ENCODE assay signal across 8 mouse cellular contexts in genomic region chr13:59251252-59252006, GRCm38 (mm10).
DNase-seq lines count a peak whose midpoint lies in the region; ATAC-seq lines count a peak whose summit lies in the region.
"Had no signal": no experiment of that assay in that cellular context is flagged by ENCODE, and none has a peak within 500 bp of the region (broad histone marks: within the 10 kb centered on the region; RNA-seq: fewer than 3 reads in every experiment).

No protein-coding gene starts in this region.

- H3K36me3 ChIP-seq in hindbrain, embryonic 13.5 days, result no peaks in the 10 kb centered on the region
- no peaks in the 10 kb centered on the region for H3K36me3 ChIP-seq in kidney, embryonic 16.5 days (ENCODE audit: insufficient read depth, low read length)
- H3K36me3 ChIP-seq: lung, embryonic 15.5 days had no signal

- 55% methylated on average over 12 of the region's 12 CpGs for WGBS in hindbrain, embryonic 13.5 days
- 59% methylated on average over 12 of the region's 12 CpGs for whole genome bisulfite sequencing in kidney, embryonic 16.5 days

- H3K27me3 ChIP-seq in hindbrain, embryonic 13.5 days, result no peaks in the 10 kb centered on the region
- H3K27me3 ChIP-seq in kidney, embryonic 16.5 days (ENCODE audit: insufficient read depth, low read length), result no peaks in the 10 kb centered on the region
- H3K27me3 ChIP-seq: lung, embryonic 15.5 days had no signal

- no peak for ATAC-seq in hindbrain, embryonic 13.5 days (ENCODE audit: low FRiP score)
- no peak for ATAC-seq in kidney, embryonic 16.5 days (ENCODE audit: low FRiP score, low TSS enrichment)

- H3K4me3 ChIP-seq in hindbrain, embryonic 13.5 days, result no peak overlapping the region
- no peak overlapping the region for H3K4me3 ChIP-seq in kidney, embryonic 16.5 days (ENCODE audit: low read length)
- H3K4me3 ChIP-seq: lung, embryonic 15.5 days had no signal

- H3K9ac ChIP-seq in hindbrain, embryonic 13.5 days, result no peak overlapping the region
- no peak overlapping the region for H3K9ac ChIP-seq in kidney, embryonic 16.5 days (replicated peaks; ENCODE audit: low read length)
- H3K9ac ChIP-seq: lung, embryonic 15.5 days had no signal

- H3K4me2 ChIP-seq in hindbrain, embryonic 13.5 days, result 0 out of 2 replicates have a peak overlapping the region, but pooled peaks have one; percentile 7
- H3K4me2 ChIP-seq in kidney, embryonic 16.5 days (replicated peaks; ENCODE audit: low read depth, low read length), result no peak overlapping the region
- H3K4me2 ChIP-seq: lung, embryonic 15.5 days had no signal

- H3K27ac ChIP-seq in hindbrain, embryonic 13.5 days, result peak overlapping the region; percentile 62
- no peak overlapping the region for H3K27ac ChIP-seq in kidney, embryonic 16.5 days (ENCODE audit: low read length)
- H3K27ac ChIP-seq: lung, embryonic 15.5 days had no signal

- peak; percentile 35 to 42 for DNase-seq in cerebellum, postnatal 36 days
- peak; percentile 65 for DNase-seq in mesoderm, embryonic 11.5 days (ENCODE audit: low read depth, low spot score)
- peak; percentile 72 to 87 for DNase-seq in right cerebral cortex, postnatal 36 days (ENCODE audit: low spot score in 2 of 2)
- no peak for DNase-seq in thymus, postnatal 10 days (ENCODE audit: low spot score in 2 of 2)
- DNase-seq in adrenal gland, adult (ENCODE audit: inconsistent age in 2 of 2, low spot score in 1 of 2), result no peak

- no peaks in the 10 kb centered on the region for H3K9me3 ChIP-seq in hindbrain, embryonic 13.5 days
- H3K9me3 ChIP-seq in kidney, embryonic 16.5 days (ENCODE audit: low read length), result no peaks in the 10 kb centered on the region
- H3K9me3 ChIP-seq: lung, embryonic 15.5 days had no signal

- peaks cover 45% of the 10 kb centered on the region for H3K4me1 ChIP-seq in hindbrain, embryonic 13.5 days (replicated peaks)
- H3K4me1 ChIP-seq in kidney, embryonic 16.5 days (ENCODE audit: insufficient read depth, low read length), result peaks cover 13% of the 10 kb centered on the region
- H3K4me1 ChIP-seq: lung, embryonic 15.5 days had no signal

Comparison
In these comparisons a context has a peak if more than half of its experiments do, and no peak if none do; other contexts are left out.
1. DNase-seq: peak in cerebellum, postnatal 36 days (2 of 2), mesoderm, embryonic 11.5 days (single experiment) and right cerebral cortex, postnatal 36 days (2 of 2); none in thymus, postnatal 10 days (0 of 2) and adrenal gland, adult (0 of 2).